Mouse (Mus musculus): ENCODE results near the gene Otp.

DNA sequence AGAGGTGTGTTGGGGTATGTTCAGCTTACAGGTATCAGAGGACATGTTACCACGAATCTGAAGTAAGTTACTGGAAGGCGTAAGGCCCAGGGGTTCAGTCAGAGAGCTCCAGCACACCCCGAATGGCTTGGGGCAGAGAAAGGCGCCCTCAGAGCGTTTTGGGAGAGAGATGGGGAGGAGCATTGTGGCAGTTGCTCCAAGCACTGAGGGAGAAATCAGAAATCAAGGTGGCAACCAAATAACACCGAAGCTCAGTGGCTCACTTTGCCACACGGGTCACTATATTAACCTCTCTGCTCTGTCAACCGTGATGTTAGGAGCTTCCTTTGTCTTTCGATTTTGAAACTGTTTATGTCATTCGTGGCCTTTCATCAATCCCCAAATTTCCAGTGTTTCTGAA lies 6.8 kb downstream of the Otp start:
- TF ChIP-seq POLR2A (IDR thresholded peaks at IDR 0.05; ENCODE audit: borderline replicate concordance, insufficient read depth, low read length) (no peak), CTCF (IDR thresholded peaks at IDR 0.05; ENCODE audit: borderline replicate concordance, insufficient read depth, low read depth, low read length) (no peak)
